In genomic region chrX:17724398-17724797, GRCm38 (mm10) we compare ENCODE assay signal across 22 mouse cellular contexts.
DNase-seq lines count a peak whose midpoint lies in the region; ATAC-seq and TF ChIP-seq lines count a peak whose summit lies in the region.
"Had no signal": no experiment of that assay in that cellular context is flagged by ENCODE, and none has a peak within 500 bp of the region (broad histone marks: within the 10 kb centered on the region; RNA-seq: fewer than 3 reads in every experiment).

No protein-coding gene starts in this region.

- no peaks in the 10 kb centered on the region for H3K27me3 ChIP-seq in liver, embryonic 12.5 days (replicated peaks)
- H3K27me3 ChIP-seq in hindbrain, postnatal 0 days (ENCODE audit: insufficient read depth, low read length), result no peaks in the 10 kb centered on the region
- H3K27me3 ChIP-seq: embryonic facial prominence, embryonic 15.5 days; forebrain, embryonic 12.5 days; forebrain, embryonic 15.5 days; heart, embryonic 13.5 days; intestine, embryonic 15.5 days had no signal

- ATAC-seq in common myeloid progenitor, adult 5-6 weeks (replicated peaks; ENCODE audit: low read depth, poor library complexity, severe bottlenecking), result peak; percentile 47; the same call in 1 of the 2 replicates
- ATAC-seq in megakaryocyte-erythroid progenitor cell, adult 5-6 weeks (replicated peaks; ENCODE audit: low FRiP score, low TSS enrichment, poor library complexity, severe bottlenecking), result peak; percentile 96
- no peak for ATAC-seq in liver, embryonic 12.5 days
- ATAC-seq in hindbrain, postnatal 0 days, result no peak
- ATAC-seq: intestine, embryonic 15.5 days; Patski had no signal

- no peak overlapping the region for H3K4me3 ChIP-seq in liver, embryonic 12.5 days
- H3K4me3 ChIP-seq in hindbrain, postnatal 0 days (ENCODE audit: low read length), result no peak overlapping the region
- H3K4me3 ChIP-seq: embryonic facial prominence, embryonic 15.5 days; forebrain, embryonic 12.5 days; forebrain, embryonic 15.5 days; heart, embryonic 13.5 days; intestine, embryonic 15.5 days had no signal

- DNase-seq in cerebellum, postnatal 14 days, result peak; percentile 0 to 2
- DNase-seq in cerebellum, adult 9-10 months, result no peak
- peak; percentile 5 for DNase-seq in NIH3T3 (ENCODE audit: low read depth)
- no peak for DNase-seq in hindbrain, postnatal 0 days (ENCODE audit: low spot score)
- DNase-seq: adrenal gland, postnatal 25 days; cerebellum, adult 18-20 months; gastrocnemius, postnatal 25 days; heart, adult 18-20 months; heart, postnatal 14 days; heart, postnatal 4 days; kidney, adult 11 months; kidney, adult 9 months had no signal

- TF ChIP-seq CTCF in hindbrain, postnatal 0 days (IDR thresholded peaks at IDR 0.05; ENCODE audit: low read depth), result no peak

- H3K9ac ChIP-seq in liver, embryonic 12.5 days, result no peak overlapping the region
- H3K9ac ChIP-seq in hindbrain, postnatal 0 days (replicated peaks; ENCODE audit: low read length), result no peak overlapping the region
- H3K9ac ChIP-seq: embryonic facial prominence, embryonic 15.5 days; forebrain, embryonic 12.5 days; forebrain, embryonic 15.5 days; heart, embryonic 13.5 days; hindbrain, embryonic 14.5 days; intestine, embryonic 15.5 days had no signal

- H3K36me3 ChIP-seq in liver, embryonic 12.5 days, result no peaks in the 10 kb centered on the region
- H3K36me3 ChIP-seq in hindbrain, postnatal 0 days (ENCODE audit: insufficient read depth, low read length), result no peaks in the 10 kb centered on the region
- H3K36me3 ChIP-seq: embryonic facial prominence, embryonic 15.5 days; forebrain, embryonic 12.5 days; forebrain, embryonic 15.5 days; heart, embryonic 13.5 days; intestine, embryonic 15.5 days had no signal

- 67% methylated on average over 2 of the region's 2 CpGs for WGBS in liver, embryonic 12.5 days (ENCODE audit: insufficient replicate concordance)
- 84% methylated on average over 2 of the region's 2 CpGs for WGBS in hindbrain, postnatal 0 days

- H3K9me3 ChIP-seq in liver, embryonic 12.5 days (replicated peaks), result no peaks in the 10 kb centered on the region
- no peaks in the 10 kb centered on the region for H3K9me3 ChIP-seq in hindbrain, postnatal 0 days (ENCODE audit: low read length)
- H3K9me3 ChIP-seq: embryonic facial prominence, embryonic 15.5 days; forebrain, embryonic 12.5 days; forebrain, embryonic 15.5 days; heart, embryonic 13.5 days; intestine, embryonic 15.5 days had no signal

- H3K4me2 ChIP-seq in liver, embryonic 12.5 days, result no peak overlapping the region
- H3K4me2 ChIP-seq in hindbrain, postnatal 0 days (ENCODE audit: low read depth, low read length), result no peak overlapping the region
- H3K4me2 ChIP-seq: embryonic facial prominence, embryonic 15.5 days; forebrain, embryonic 12.5 days; forebrain, embryonic 15.5 days; heart, embryonic 13.5 days; hindbrain, embryonic 14.5 days; intestine, embryonic 15.5 days had no signal

- H3K27ac ChIP-seq in liver, embryonic 12.5 days, result no peak overlapping the region
- no peak overlapping the region for H3K27ac ChIP-seq in hindbrain, postnatal 0 days
- H3K27ac ChIP-seq: embryonic facial prominence, embryonic 15.5 days; forebrain, embryonic 12.5 days; forebrain, embryonic 15.5 days; heart, embryonic 13.5 days; hindbrain, embryonic 14.5 days; intestine, embryonic 15.5 days had no signal

- H3K4me1 ChIP-seq in liver, embryonic 12.5 days, result no peaks in the 10 kb centered on the region
- no peaks in the 10 kb centered on the region for H3K4me1 ChIP-seq in hindbrain, postnatal 0 days (ENCODE audit: insufficient read depth, low read length)
- H3K4me1 ChIP-seq: embryonic facial prominence, embryonic 15.5 days; forebrain, embryonic 12.5 days; forebrain, embryonic 15.5 days; heart, embryonic 13.5 days; intestine, embryonic 15.5 days had no signal

Comparison
In these comparisons a context has a peak if more than half of its experiments do, and no peak if none do; other contexts are left out.
1. DNase-seq: peak in cerebellum, postnatal 14 days (2 of 2) and NIH3T3 (single experiment); none in cerebellum, adult 9-10 months (single experiment) and hindbrain, postnatal 0 days (single experiment).
2. ATAC-seq: peak in common myeloid progenitor, adult 5-6 weeks (single experiment) and megakaryocyte-erythroid progenitor cell, adult 5-6 weeks (single experiment); none in liver, embryonic 12.5 days (single experiment) and hindbrain, postnatal 0 days (single experiment).